ENCODE assay signal across 21 mouse cellular contexts in genomic region chr15:26437113-26437512, GRCm38 (mm10).
"Had no signal": no experiment of that assay in that cellular context is flagged by ENCODE, and none has a peak within 500 bp of the region (broad histone marks: within the 10 kb centered on the region; RNA-seq: fewer than 3 reads in every experiment).

No protein-coding gene starts in this region.

- H3K9me3 ChIP-seq: limb, embryonic 10.5 days; limb, embryonic 13.5 days; liver, embryonic 12.5 days; liver, embryonic 15.5 days; megakaryocyte, embryonic 14.5 days; midbrain, embryonic 10.5 days; neural tube, embryonic 12.5 days; neural tube, embryonic 15.5 days had no signal

- ATAC-seq: liver, embryonic 12.5 days had no signal

- H3K4me2 ChIP-seq: limb, embryonic 13.5 days; liver, embryonic 12.5 days; liver, embryonic 15.5 days; neural tube, embryonic 12.5 days; neural tube, embryonic 15.5 days had no signal

- DNase-seq: kidney, adult 18-20 months; kidney, adult 9 months; kidney, postnatal 14 days; kidney, postnatal 4 days; liver; midbrain, embryonic 14.5 days; right cerebral cortex, adult 18-20 months; right cerebral cortex, postnatal 14 days; right cerebral cortex, postnatal 4 days; thymus, adult 2 months; thymus, postnatal 14 days; thymus, postnatal 4 days had no signal

- H3K27me3 ChIP-seq: limb, embryonic 13.5 days; liver, embryonic 12.5 days; liver, embryonic 15.5 days; megakaryocyte, embryonic 14.5 days; neural tube, embryonic 12.5 days; neural tube, embryonic 15.5 days had no signal

- H3K9ac ChIP-seq: limb, embryonic 13.5 days; liver, embryonic 12.5 days; liver, embryonic 15.5 days; neural tube, embryonic 12.5 days; neural tube, embryonic 15.5 days had no signal

- H3K27ac ChIP-seq: limb, embryonic 10.5 days; limb, embryonic 13.5 days; liver, embryonic 12.5 days; liver, embryonic 15.5 days; midbrain, embryonic 10.5 days; neural tube, embryonic 12.5 days; neural tube, embryonic 15.5 days; stomach, postnatal 0 days had no signal

- H3K36me3 ChIP-seq: limb, embryonic 10.5 days; limb, embryonic 13.5 days; liver, embryonic 12.5 days; liver, embryonic 15.5 days; midbrain, embryonic 10.5 days; neural tube, embryonic 12.5 days; neural tube, embryonic 15.5 days had no signal

- H3K4me1 ChIP-seq: limb, embryonic 10.5 days; limb, embryonic 13.5 days; liver, embryonic 12.5 days; liver, embryonic 15.5 days; megakaryocyte, embryonic 14.5 days; midbrain, embryonic 10.5 days; neural tube, embryonic 12.5 days; neural tube, embryonic 15.5 days had no signal

- H3K4me3 ChIP-seq: limb, embryonic 10.5 days; limb, embryonic 13.5 days; liver, embryonic 12.5 days; liver, embryonic 15.5 days; megakaryocyte, embryonic 14.5 days; midbrain, embryonic 10.5 days; neural tube, embryonic 12.5 days; neural tube, embryonic 15.5 days had no signal
